ENCODE assay signal across 19 mouse cellular contexts in genomic region chr5:106318246-106318645, GRCm38 (mm10).
DNase-seq lines count a peak whose midpoint lies in the region; ATAC-seq and TF ChIP-seq lines count a peak whose summit lies in the region.
"Had no signal": no experiment of that assay in that cellular context is flagged by ENCODE, and none has a peak within 500 bp of the region (broad histone marks: within the 10 kb centered on the region; RNA-seq: fewer than 3 reads in every experiment).

No protein-coding gene starts in this region.

- H3K27ac ChIP-seq in kidney, adult 2 months (ENCODE audit: insufficient read depth, low read depth, low read length), result no peak overlapping the region
- H3K27ac ChIP-seq in liver, adult 2 months (replicated peaks; ENCODE audit: insufficient read depth, low read depth, low read length), result no peak overlapping the region
- H3K27ac ChIP-seq in liver, embryonic 12.5 days, result no peak overlapping the region
- H3K27ac ChIP-seq: embryonic facial prominence, embryonic 15.5 days; gastrocnemius, adult 2 months had no signal

- no peaks in the 10 kb centered on the region for H3K4me1 ChIP-seq in kidney, adult 2 months (ENCODE audit: control insufficient read depth, insufficient read depth, low read length)
- H3K4me1 ChIP-seq in liver, adult 2 months (ENCODE audit: control insufficient read depth, insufficient read depth, low read length), result peaks cover 16% of the 10 kb centered on the region
- no peaks in the 10 kb centered on the region for H3K4me1 ChIP-seq in liver, embryonic 12.5 days
- H3K4me1 ChIP-seq: embryonic facial prominence, embryonic 15.5 days; heart, embryonic 12.5 days had no signal

- peak; percentile 55 for DNase-seq in kidney, adult 2 months
- no peak for DNase-seq in kidney, postnatal 4 days
- peak; percentile 83 for DNase-seq in liver, adult 2 months (ENCODE audit: extremely low read depth, low read depth, low spot score)
- peak; percentile 8 for DNase-seq in lung, postnatal 36 days
- DNase-seq in lung, postnatal 4 days, result no peak
- DNase-seq: adrenal gland, adult 2 months; cerebellum, adult 11 months; cerebellum, adult 8-10 months; cerebellum, postnatal 14 days; embryo, embryonic 11 days; gastrocnemius, adult 2 months; gastrocnemius, postnatal 25 days had no signal

- TF ChIP-seq CTCF in kidney, adult 2 months (conservative IDR thresholded peaks at IDR 0.05; ENCODE audit: insufficient read depth, insufficient read length, low read depth, low read length), result no peak
- no peak for TF ChIP-seq CTCF in liver, adult 2 months (IDR thresholded peaks at IDR 0.05; ENCODE audit: low read depth, low read length)

- H3K4me3 ChIP-seq in kidney, adult 2 months (ENCODE audit: insufficient read depth, low read depth, low read length), result no peak overlapping the region
- H3K4me3 ChIP-seq in liver, adult 2 months (ENCODE audit: insufficient read depth, low read depth, low read length), result no peak overlapping the region
- H3K4me3 ChIP-seq in liver, embryonic 12.5 days, result no peak overlapping the region
- H3K4me3 ChIP-seq: embryonic facial prominence, embryonic 15.5 days; erythroblast, embryonic 14.5 days; forebrain, embryonic 10.5 days; gastrocnemius, adult 2 months; heart, embryonic 12.5 days; hindbrain, embryonic 10.5 days had no signal

- no peak for TF ChIP-seq POLR2A in kidney, adult 2 months (IDR thresholded peaks at IDR 0.05; ENCODE audit: low read depth, low read length)
- no peak for TF ChIP-seq POLR2A in liver, adult 2 months (IDR thresholded peaks at IDR 0.05; ENCODE audit: extremely low read depth, insufficient read depth, low read length)

- H3K27me3 ChIP-seq in kidney, adult 2 months (replicated peaks; ENCODE audit: control insufficient read depth, insufficient read depth, low read length), result no peaks in the 10 kb centered on the region
- no peaks in the 10 kb centered on the region for H3K27me3 ChIP-seq in liver, adult 2 months (ENCODE audit: control insufficient read depth, insufficient read depth, low read length)
- H3K27me3 ChIP-seq in liver, embryonic 12.5 days (replicated peaks), result no peaks in the 10 kb centered on the region
- H3K27me3 ChIP-seq: embryonic facial prominence, embryonic 15.5 days; heart, embryonic 12.5 days had no signal

- no peak overlapping the region for H3K9ac ChIP-seq in liver, adult 2 months (ENCODE audit: low read depth, low read length)
- H3K9ac ChIP-seq in liver, embryonic 12.5 days, result no peak overlapping the region
- H3K9ac ChIP-seq: embryonic facial prominence, embryonic 15.5 days; heart, embryonic 12.5 days had no signal

- no peak for ATAC-seq in liver, embryonic 12.5 days
- ATAC-seq: forebrain, embryonic 14.5 days had no signal

- no peaks in the 10 kb centered on the region for H3K9me3 ChIP-seq in liver, embryonic 12.5 days (replicated peaks)
- H3K9me3 ChIP-seq: embryonic facial prominence, embryonic 15.5 days; forebrain, embryonic 10.5 days; heart, embryonic 12.5 days; hindbrain, embryonic 10.5 days had no signal

- 49% methylated on average over 6 of the region's 6 CpGs for WGBS in kidney, adult 2 months
- WGBS in liver, adult 2 months, result 34% methylated on average over 6 of the region's 6 CpGs
- WGBS in liver, embryonic 12.5 days (ENCODE audit: insufficient replicate concordance), result 77% methylated on average over 6 of the region's 6 CpGs

- H3K4me2 ChIP-seq in liver, embryonic 12.5 days, result no peak overlapping the region
- H3K4me2 ChIP-seq: embryonic facial prominence, embryonic 15.5 days; heart, embryonic 12.5 days had no signal

- no peaks in the 10 kb centered on the region for H3K79me2 ChIP-seq in liver, adult 2 months (ENCODE audit: control insufficient read depth, insufficient read depth, low read length)

- H3K36me3 ChIP-seq in kidney, adult 2 months (ENCODE audit: control insufficient read depth, insufficient read depth, low read length), result no peaks in the 10 kb centered on the region
- H3K36me3 ChIP-seq in liver, adult 2 months (ENCODE audit: control insufficient read depth, insufficient read depth, low read length), result no peaks in the 10 kb centered on the region
- H3K36me3 ChIP-seq in liver, embryonic 12.5 days, result no peaks in the 10 kb centered on the region
- H3K36me3 ChIP-seq: embryonic facial prominence, embryonic 15.5 days; forebrain, embryonic 10.5 days; heart, embryonic 12.5 days; hindbrain, embryonic 10.5 days had no signal

Comparison
In these comparisons a context has a peak if more than half of its experiments do, and no peak if none do; other contexts are left out.
1. DNase-seq: peak in kidney, adult 2 months (single experiment), liver, adult 2 months (single experiment) and lung, postnatal 36 days (single experiment); none in kidney, postnatal 4 days (0 of 2) and lung, postnatal 4 days (0 of 2).